Mouse (Mus musculus) liver, embryonic 14.5 days (tissue): Measurements from ENCODE around the gene Fbxo24. TPM values are rescaled to one million over a fixed set of nuclear protein-coding genes. Genes with fewer than 3 reads are reported as not detected.

ENCODE experiments used
- ATAC-seq: fragments of 200-750 bp; cut with Nextera tagmentation; 2 replicates; pipeline ENCODE4 v1.8.0; 2017; ENCODE audit warnings: moderate number of reproducible peaks, mild to moderate bottlenecking, moderate library complexity; ENCODE audit not compliant: insufficient read depth
- DNase-seq, 3 experiments: peaks; one replicate each; pipeline ENCODE4 v3.0.0-alpha.2; 2012 to 2013; ENCODE audit warnings: low read depth in 3 of 3, low spot score in 3 of 3
- H3K27ac ChIP-seq: fragments of 300-500 bp; sonication (generic); 2 replicates; pipeline ENCODE4 v1.5.1; 2014; ENCODE audit warnings: moderate library complexity, mild to moderate bottlenecking, control low read depth, inconsistent platforms
- H3K27me3 ChIP-seq: fragments of 300-500 bp; sonication (generic); 2 replicates; pipeline ENCODE4 v1.6.1; 2014; ENCODE audit warnings: mild to moderate bottlenecking, low read length, moderate library complexity; ENCODE audit not compliant: control insufficient read depth, insufficient read depth
- H3K36me3 ChIP-seq: fragments of 300-500 bp; sonication (generic); replicated peaks from 2 replicates; pipeline ENCODE4 v1.6.1; 2014; ENCODE audit warnings: low read depth; ENCODE audit not compliant: control insufficient read depth, insufficient read depth
- H3K4me1 ChIP-seq, 2 experiments: fragments of 200-500 bp in 1 of 2; fragments of 300-500 bp in 1 of 2; sonication (generic) in 1 of 2; replicated peaks; 2 replicates each; pipeline ENCODE4 v1.6.1; 2012 to 2014; ENCODE audit warnings: antibody characterized with exemption in 1 of 2, inconsistent platforms in 1 of 2, low read length in 1 of 2; ENCODE audit not compliant: control insufficient read depth in 2 of 2, insufficient read depth in 2 of 2
- H3K4me2 ChIP-seq: fragments of 300-500 bp; sonication (generic); 2 replicates; pipeline ENCODE4 v1.6.1; 2014; ENCODE audit warnings: low read depth, mild to moderate bottlenecking, control low read depth, moderate library complexity
- H3K4me3 ChIP-seq, 2 experiments: fragments of 200-500 bp in 1 of 2; fragments of 300-500 bp in 1 of 2; sonication (generic) in 1 of 2; 2 replicates each; pipeline ENCODE4 v1.5.1; 2012 to 2014; ENCODE audit warnings: low read depth in 2 of 2, low read length in 2 of 2, mild to moderate bottlenecking in 2 of 2, control low read depth in 1 of 2, inconsistent platforms in 1 of 2, moderate library complexity in 1 of 2; ENCODE audit not compliant: insufficient read depth in 1 of 2
- H3K9ac ChIP-seq: fragments of 300-500 bp; sonication (generic); replicated peaks from 2 replicates; pipeline ENCODE4 v1.6.1; 2014; ENCODE audit warnings: mild to moderate bottlenecking, control low read depth, moderate library complexity
- H3K9me3 ChIP-seq: fragments of 300-500 bp; sonication (generic); 2 replicates; pipeline ENCODE4 v1.6.1; 2016; ENCODE audit warnings: low read length, mixed read lengths; ENCODE audit not compliant: control insufficient read depth
- CTCF ChIP-seq: IDR thresholded peaks from 2 replicates; pipeline ENCODE4 v1.5.1; 2016; ENCODE audit warnings: antibody characterized with exemption, low read depth, control low read depth
- EP300 ChIP-seq: IDR thresholded peaks from 2 replicates; pipeline ENCODE4 v1.6.1; 2016; ENCODE audit warnings: antibody characterized with exemption, low read depth
- WGBS: fragments of 180-500 bp; shearing (Covaris S2); extraction: QIAGEN DNeasy Blood & Tissue Kit; methylation state at CpG from one replicate; pipeline ENCODE4 v1.1.7; 2014; ENCODE audit not compliant: insufficient replicate concordance; 5-methylcytosine and 5-hydroxymethylcytosine counted together
- polyA plus RNA-seq, 2 experiments: library from polyadenylated mRNA; depleted of rRNA in 1 of 2; stranded (reverse) in 1 of 2; unstranded in 1 of 2; fragments of >200 nt; fragmentation: Nextera tagmentation in 1 of 2; extraction: Ambion mirVana in 1 of 2; gene quantifications; 2 replicates each; pipeline versions ENCODE4 v1.2.1 to v1.2.3; 2012 to 2014

Gene Fbxo24
- polyA plus RNA-seq, 2 experiments, result 0.02 to 0.05 TPM

- no peaks in the 10 kb centered on the region for H3K27me3 ChIP-seq
- no peak overlapping the region for H3K4me2 ChIP-seq
- H3K9me3 ChIP-seq, result no peaks in the 10 kb centered on the region
- no peak overlapping the region for H3K4me3 ChIP-seq
- ATAC-seq, result no peak
- TF ChIP-seq CTCF, result peak; percentile 87
- TF ChIP-seq EP300, result no peak
- no peak overlapping the region for H3K9ac ChIP-seq
- peak in 1 of 3 experiments; percentile 54 for DNase-seq
- H3K36me3 ChIP-seq, result peaks cover 81% of the 10 kb centered on the region
- 49% methylated on average over 6 of the region's 6 CpGs for WGBS
- no peaks in the 10 kb centered on the region for H3K4me1 ChIP-seq
- H3K27ac ChIP-seq, result no peak overlapping the region
Observed at GRCm38 (mm10) chr5:137656977-137657376, 28.2 kb upstream of the Fbxo24 start.

GRCm38 (mm10) chr5:137654746-137655145, 25.9 kb upstream of the Fbxo24 start:
- no peak for ATAC-seq
- H3K27ac ChIP-seq, result no peak overlapping the region
- peaks cover 72% of the 10 kb centered on the region for H3K36me3 ChIP-seq
- H3K4me2 ChIP-seq, result no peak overlapping the region
- H3K4me1 ChIP-seq, result peaks cover 0 to 8% of the 10 kb centered on the region in 2 experiments; a peak in 2 of 4 replicates
- H3K4me3 ChIP-seq, result no peak overlapping the region
- no peak overlapping the region for H3K9ac ChIP-seq
- 73% methylated on average over 7 of the region's 7 CpGs for WGBS
- peak; percentile 70 for TF ChIP-seq CTCF
- TF ChIP-seq EP300, result no peak
- H3K27me3 ChIP-seq, result no peaks in the 10 kb centered on the region
- no peaks in the 10 kb centered on the region for H3K9me3 ChIP-seq
- no peak for DNase-seq

DNA sequence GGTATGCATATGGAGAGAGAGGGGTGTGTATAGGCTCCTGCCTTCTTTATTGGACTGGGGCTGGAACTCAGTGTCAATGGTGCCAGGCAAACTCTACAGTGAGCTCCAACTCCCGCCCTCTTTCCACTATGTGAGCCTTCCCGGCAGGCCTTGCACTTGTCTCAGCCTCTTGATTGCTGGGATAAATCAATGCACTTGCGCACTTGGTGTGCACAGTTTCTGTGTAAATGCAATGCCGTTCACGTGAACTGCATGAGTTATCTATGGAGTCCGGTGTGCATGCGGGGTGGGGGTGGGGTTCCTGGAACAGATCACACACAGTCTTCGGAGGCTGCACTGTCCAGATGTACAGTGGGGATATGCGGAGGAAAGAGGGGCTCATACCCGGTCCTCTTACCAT, 24.6 kb upstream of the Fbxo24 start:
- TF ChIP-seq EP300, result no peak
- no peak for TF ChIP-seq CTCF
- no peak for DNase-seq
- Histone ChIP-seq H3K4me1 (peaks cover 0 to 11% of the 10 kb centered on the region in 2 experiments; a peak in 3 of 4 replicates), H3K4me3 (no peak overlapping the region), H3K27me3 (no peaks in the 10 kb centered on the region), H3K9me3 (no peaks in the 10 kb centered on the region), H3K27ac (no peak overlapping the region), H3K36me3 (peaks cover 59% of the 10 kb centered on the region), H3K9ac (no peak overlapping the region), H3K4me2 (no peak overlapping the region)
- 84% methylated on average over 10 of the region's 10 CpGs for WGBS
- ATAC-seq, result no peak

- ATAC-seq, result no peak
Observed at GRCm38 (mm10) chr5:137652474-137652873, 23.7 kb upstream of the Fbxo24 start.

GRCm38 (mm10) chr5:137649669-137650571, 21.1 kb upstream of the Fbxo24 start:
- Histone ChIP-seq H3K27me3 (peaks cover 8% of the 10 kb centered on the region), H3K9ac (no peak overlapping the region), H3K4me3 (no peak overlapping the region), H3K4me1 (peaks cover 7 to 17% of the 10 kb centered on the region in 2 experiments; a peak in 3 of 4 replicates), H3K4me2 (no peak overlapping the region), H3K27ac (no peak overlapping the region), H3K36me3 (peaks cover 41% of the 10 kb centered on the region), H3K9me3 (no peaks in the 10 kb centered on the region)
- DNase-seq (no peak), ATAC-seq (peak; percentile 19; the same call in 1 of the 2 replicates)
- 19% methylated on average over 18 of the region's 18 CpGs for WGBS
- no peak; the same call in 1 of the 2 replicates for TF ChIP-seq EP300
- no peak for TF ChIP-seq CTCF

More at GRCm38 (mm10) chr5:137652474-137652873, 23.7 kb upstream of the Fbxo24 start:
- TF ChIP-seq CTCF (peak; percentile 85), EP300 (no peak)
- WGBS, result 43% methylated on average over 3 of the region's 3 CpGs
- Histone ChIP-seq H3K27me3 (no peaks in the 10 kb centered on the region), H3K36me3 (peaks cover 52% of the 10 kb centered on the region), H3K4me3 (no peak overlapping the region), H3K9me3 (no peaks in the 10 kb centered on the region), H3K27ac (no peak overlapping the region), H3K9ac (no peak overlapping the region), H3K4me2 (no peak overlapping the region), H3K4me1 (peaks cover 5 to 15% of the 10 kb centered on the region in 2 experiments; a peak in 3 of 4 replicates)
- DNase-seq, result peak in 1 of 3 experiments; percentile 47
